Mouse (Mus musculus): ENCODE data around the gene Smpd2. TPM values are rescaled to one million over a fixed set of nuclear protein-coding genes. Genes with fewer than 3 reads are reported as not detected.

Smpd2 gene
- polyA plus RNA-seq, 1 experiment from 2014 or later = 65.6 TPM

- no peaks in the 10 kb centered on the region for H3K9me3 ChIP-seq
- no peaks in the 10 kb centered on the region for H3K27me3 ChIP-seq (ENCODE audit: poor library complexity, severe bottlenecking)
- H3K27ac ChIP-seq = no peak overlapping the region
- DNase-seq (ENCODE audit: extremely low spot score, low spot score) = no peak
- H3K4me3 ChIP-seq = no peak overlapping the region
- WGBS = 74% methylated on average over 33 of the region's 33 CpGs
- H3K4me1 ChIP-seq = peaks cover 29% of the 10 kb centered on the region
- H3K36me3 ChIP-seq (replicated peaks) = peaks cover 82% of the 10 kb centered on the region
Observed at GRCm38 (mm10) chr10:41480938-41481880, 9.0 kb downstream of the Smpd2 start.

DNA sequence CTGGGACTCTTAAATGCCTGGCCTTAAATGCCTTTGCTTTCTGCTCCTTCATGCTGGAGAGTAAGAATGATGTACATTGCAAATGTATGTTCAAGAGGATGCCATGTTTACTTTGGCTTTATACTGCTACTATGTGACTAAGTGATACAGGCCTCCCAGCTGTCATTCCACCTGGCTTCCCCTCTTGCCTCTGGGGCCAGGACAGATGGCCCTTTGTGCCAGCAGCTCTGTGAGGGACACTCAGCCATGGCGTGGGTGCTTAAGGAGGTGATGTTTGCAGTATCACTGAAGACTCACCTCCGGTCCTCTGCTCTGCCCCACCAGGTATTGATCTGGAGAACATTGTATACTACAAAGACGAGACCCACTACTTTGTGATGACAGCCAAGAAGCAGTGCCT lies 10.2 kb downstream of the Smpd2 start:
- 93% methylated on average over 3 of the region's 3 CpGs for WGBS
- H3K27me3 ChIP-seq (ENCODE audit: poor library complexity, severe bottlenecking) = no peaks in the 10 kb centered on the region
- H3K4me1 ChIP-seq = peaks cover 39% of the 10 kb centered on the region
- no peak overlapping the region for H3K27ac ChIP-seq
- H3K36me3 ChIP-seq (replicated peaks) = peaks cover 70% of the 10 kb centered on the region
- H3K9me3 ChIP-seq = no peaks in the 10 kb centered on the region
- H3K4me3 ChIP-seq = no peak overlapping the region
- DNase-seq (ENCODE audit: extremely low spot score, low spot score) = no peak

GRCm38 (mm10) chr10:41477278-41478181 lies 12.6 kb downstream of the Smpd2 start:
- peak overlapping the region; percentile 76 for H3K4me3 ChIP-seq
- H3K36me3 ChIP-seq (replicated peaks) = peaks cover 45% of the 10 kb centered on the region
- H3K27me3 ChIP-seq (ENCODE audit: poor library complexity, severe bottlenecking) = no peaks in the 10 kb centered on the region
- peak; percentile 68 for DNase-seq (ENCODE audit: extremely low spot score, low spot score)
- under 1% methylated on average over 20 of the region's 20 CpGs for WGBS
- peak overlapping the region; percentile 93 for H3K27ac ChIP-seq
- no peaks in the 10 kb centered on the region for H3K9me3 ChIP-seq
- peaks cover 39% of the 10 kb centered on the region for H3K4me1 ChIP-seq

- H3K4me3 ChIP-seq = peak overlapping the region; percentile 76
- peak; percentile 74 for DNase-seq (ENCODE audit: extremely low spot score, low spot score)
- WGBS = 0% methylated on average over 9 of the region's 9 CpGs
- peaks cover 39% of the 10 kb centered on the region for H3K4me1 ChIP-seq
- peaks cover 39% of the 10 kb centered on the region for H3K36me3 ChIP-seq (replicated peaks)
- peak overlapping the region; percentile 93 for H3K27ac ChIP-seq
- no peaks in the 10 kb centered on the region for H3K9me3 ChIP-seq
- H3K27me3 ChIP-seq (ENCODE audit: poor library complexity, severe bottlenecking) = no peaks in the 10 kb centered on the region
Observed at GRCm38 (mm10) chr10:41477018-41477277, 13.2 kb downstream of the Smpd2 start.

GRCm38 (mm10) chr10:41476171-41477017 lies 13.8 kb downstream of the Smpd2 start, which contains the start of gene Mical1:
Mical1 (plus strand) TSS chr10:41476314.
- peak; percentile 72 for DNase-seq (ENCODE audit: extremely low spot score, low spot score)
- WGBS = 0% methylated on average over 35 of the region's 35 CpGs
- H3K27me3 ChIP-seq (ENCODE audit: poor library complexity, severe bottlenecking) = no peaks in the 10 kb centered on the region
- H3K4me1 ChIP-seq = peaks cover 37% of the 10 kb centered on the region
- H3K9me3 ChIP-seq = no peaks in the 10 kb centered on the region
- peaks cover 34% of the 10 kb centered on the region for H3K36me3 ChIP-seq (replicated peaks)
- peak within 1 kb of the TSS; percentile 76 for H3K4me3 ChIP-seq
- peak within 1 kb of the TSS; percentile 93 for H3K27ac ChIP-seq

DNA sequence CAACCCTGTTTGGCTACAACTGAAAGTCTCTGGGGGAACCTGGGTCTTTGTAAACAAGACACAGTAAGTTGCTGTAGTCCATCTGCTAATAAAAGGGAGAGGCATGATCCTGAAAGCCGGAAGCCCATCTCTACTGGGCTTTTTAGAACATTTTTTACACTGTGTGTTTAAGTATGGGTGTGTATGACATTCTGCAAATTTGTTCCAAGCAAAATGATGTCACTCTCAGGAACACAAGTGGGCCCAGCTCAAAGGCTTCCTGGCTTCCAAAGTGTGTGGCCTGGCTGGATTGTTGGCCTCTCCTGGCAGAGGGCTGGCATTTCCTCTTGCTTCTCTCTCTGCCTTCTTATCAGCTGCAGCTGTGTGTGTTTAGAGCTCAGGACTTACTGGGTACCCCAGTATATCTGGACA lies 15.2 kb downstream of the Smpd2 start:
- Histone ChIP-seq H3K36me3 (replicated peaks) (peaks cover 20% of the 10 kb centered on the region), H3K9me3 (no peaks in the 10 kb centered on the region), H3K27me3 (ENCODE audit: poor library complexity, severe bottlenecking) (no peaks in the 10 kb centered on the region), H3K4me1 (peaks cover 32% of the 10 kb centered on the region), H3K27ac (no peak overlapping the region), H3K4me3 (no peak overlapping the region)
- 80% methylated on average over 1 of the region's 1 CpGs for WGBS
- no peak for DNase-seq (ENCODE audit: extremely low spot score, low spot score)

DNA sequence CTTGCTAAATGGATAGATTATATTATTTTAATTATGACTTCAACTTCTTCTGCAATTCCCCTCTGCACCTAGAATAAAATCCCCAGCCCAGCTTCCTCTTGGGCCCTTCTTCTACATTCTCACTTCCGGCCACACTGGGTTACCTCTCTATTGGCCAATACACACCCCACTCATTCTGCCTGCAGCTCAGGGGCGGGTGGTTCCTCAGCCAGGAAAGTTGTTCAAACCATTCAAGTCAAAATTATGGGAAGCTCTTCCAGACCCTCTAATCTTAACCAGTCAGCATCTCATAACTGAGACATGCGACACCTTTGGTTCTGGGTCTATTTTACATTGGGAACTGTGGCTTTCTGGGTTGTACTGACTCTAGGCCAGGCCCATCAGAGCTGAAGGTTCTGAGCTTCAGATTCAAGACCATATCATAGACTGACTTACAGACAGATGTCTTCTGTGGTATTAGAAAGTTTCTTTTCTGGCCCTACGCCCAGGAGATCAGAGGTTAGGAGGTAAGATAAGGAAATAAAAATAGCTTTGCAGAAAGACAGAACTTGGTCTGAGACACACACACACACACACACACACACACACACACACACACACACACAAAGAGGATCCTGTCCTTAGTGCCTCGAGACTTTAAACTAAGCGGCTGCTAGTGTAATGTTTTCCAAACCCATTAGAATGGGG lies 16.2 kb downstream of the Smpd2 start:
- WGBS = 85% methylated on average over 6 of the region's 6 CpGs

GRCm38 (mm10) chr10:41472962-41473481 lies 17.1 kb downstream of the Smpd2 start:
- Histone ChIP-seq H3K4me3 (no peak overlapping the region), H3K9me3 (no peaks in the 10 kb centered on the region), H3K4me1 (peaks cover 27% of the 10 kb centered on the region), H3K27ac (no peak overlapping the region), H3K27me3 (ENCODE audit: poor library complexity, severe bottlenecking) (no peaks in the 10 kb centered on the region), H3K36me3 (replicated peaks) (peaks cover under 1% of the 10 kb centered on the region; the same call in 1 of the 2 replicates)
- 84% methylated on average over 5 of the region's 5 CpGs for WGBS
- no peak for DNase-seq (ENCODE audit: extremely low spot score, low spot score)

More for the DNA sequence above, 16.2 kb downstream of the Smpd2 start:
- Histone ChIP-seq H3K36me3 (replicated peaks) (peaks cover 9% of the 10 kb centered on the region), H3K4me3 (no peak overlapping the region), H3K9me3 (no peaks in the 10 kb centered on the region), H3K4me1 (peaks cover 32% of the 10 kb centered on the region), H3K27ac (no peak overlapping the region), H3K27me3 (ENCODE audit: poor library complexity, severe bottlenecking) (no peaks in the 10 kb centered on the region)
- no peak for DNase-seq (ENCODE audit: extremely low spot score, low spot score)

- Histone ChIP-seq H3K27ac (no peak overlapping the region), H3K4me1 (peaks cover 23% of the 10 kb centered on the region), H3K36me3 (replicated peaks) (no peaks in the 10 kb centered on the region; the same call in 1 of the 2 replicates), H3K27me3 (ENCODE audit: poor library complexity, severe bottlenecking) (no peaks in the 10 kb centered on the region), H3K4me3 (no peak overlapping the region), H3K9me3 (no peaks in the 10 kb centered on the region)
- no peak for DNase-seq (ENCODE audit: extremely low spot score, low spot score)
Observed at GRCm38 (mm10) chr10:41472534-41472933, 17.6 kb downstream of the Smpd2 start.

DNA sequence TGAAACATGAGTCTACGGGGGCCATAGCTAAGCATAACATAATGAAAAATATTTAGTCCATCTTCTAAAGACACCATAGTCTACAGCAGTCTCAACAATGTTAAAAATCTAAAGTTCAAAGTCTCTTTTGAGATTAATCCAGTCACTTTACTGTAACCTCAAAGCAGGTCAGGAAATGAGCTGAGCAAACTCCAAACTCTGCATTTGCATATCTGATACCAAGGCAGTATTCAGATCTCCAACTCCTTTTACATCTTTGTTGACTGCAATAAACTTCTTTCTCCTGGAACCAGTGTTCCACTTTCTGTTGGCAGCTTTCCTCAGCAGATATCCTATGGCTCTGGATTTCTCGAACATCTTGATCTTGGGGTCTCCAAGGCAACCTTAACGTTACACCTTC lies 19.5 kb downstream of the Smpd2 start:
- no peak overlapping the region for H3K4me3 ChIP-seq
- H3K27ac ChIP-seq = no peak overlapping the region
- H3K36me3 ChIP-seq (replicated peaks) = peaks cover 12% of the 10 kb centered on the region
- no peaks in the 10 kb centered on the region for H3K27me3 ChIP-seq (ENCODE audit: poor library complexity, severe bottlenecking)
- peaks cover 10% of the 10 kb centered on the region for H3K4me1 ChIP-seq
- WGBS = 92% methylated on average over 3 of the region's 3 CpGs
- H3K9me3 ChIP-seq = no peaks in the 10 kb centered on the region
- no peak for DNase-seq (ENCODE audit: extremely low spot score, low spot score)

DNA sequence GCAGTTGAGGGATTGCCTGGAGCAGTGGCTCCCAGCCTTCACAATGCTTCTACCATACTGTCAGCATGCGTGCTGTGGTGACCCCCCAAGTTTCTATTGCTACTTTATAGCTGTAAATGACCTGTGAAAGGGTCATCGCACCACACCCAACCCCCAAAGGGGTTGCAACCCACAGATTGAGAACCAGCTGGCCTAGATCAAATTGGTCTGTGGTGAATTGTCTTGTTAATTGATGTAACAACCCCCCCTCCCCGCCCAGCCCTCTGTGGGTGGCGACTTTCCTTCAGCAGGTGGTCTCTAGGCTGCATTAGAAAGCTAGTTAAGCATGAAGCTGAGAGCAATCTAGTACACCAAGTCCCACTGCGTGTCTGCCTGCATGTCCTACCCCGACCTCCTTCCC lies 22.8 kb downstream of the Smpd2 start:
- Histone ChIP-seq H3K9me3 (no peaks in the 10 kb centered on the region), H3K27me3 (ENCODE audit: poor library complexity, severe bottlenecking) (no peaks in the 10 kb centered on the region), H3K36me3 (replicated peaks) (peaks cover 34% of the 10 kb centered on the region), H3K4me3 (no peak overlapping the region), H3K27ac (no peak overlapping the region), H3K4me1 (peaks cover 12% of the 10 kb centered on the region; the same call in 1 of the 2 replicates)
- no peak for DNase-seq (ENCODE audit: extremely low spot score, low spot score)
- 35% methylated on average over 6 of the region's 6 CpGs for WGBS

All from forebrain, embryonic 10.5 days (tissue).